Mouse (Mus musculus): ENCODE measurements around the gene Ybx2.

DNA sequence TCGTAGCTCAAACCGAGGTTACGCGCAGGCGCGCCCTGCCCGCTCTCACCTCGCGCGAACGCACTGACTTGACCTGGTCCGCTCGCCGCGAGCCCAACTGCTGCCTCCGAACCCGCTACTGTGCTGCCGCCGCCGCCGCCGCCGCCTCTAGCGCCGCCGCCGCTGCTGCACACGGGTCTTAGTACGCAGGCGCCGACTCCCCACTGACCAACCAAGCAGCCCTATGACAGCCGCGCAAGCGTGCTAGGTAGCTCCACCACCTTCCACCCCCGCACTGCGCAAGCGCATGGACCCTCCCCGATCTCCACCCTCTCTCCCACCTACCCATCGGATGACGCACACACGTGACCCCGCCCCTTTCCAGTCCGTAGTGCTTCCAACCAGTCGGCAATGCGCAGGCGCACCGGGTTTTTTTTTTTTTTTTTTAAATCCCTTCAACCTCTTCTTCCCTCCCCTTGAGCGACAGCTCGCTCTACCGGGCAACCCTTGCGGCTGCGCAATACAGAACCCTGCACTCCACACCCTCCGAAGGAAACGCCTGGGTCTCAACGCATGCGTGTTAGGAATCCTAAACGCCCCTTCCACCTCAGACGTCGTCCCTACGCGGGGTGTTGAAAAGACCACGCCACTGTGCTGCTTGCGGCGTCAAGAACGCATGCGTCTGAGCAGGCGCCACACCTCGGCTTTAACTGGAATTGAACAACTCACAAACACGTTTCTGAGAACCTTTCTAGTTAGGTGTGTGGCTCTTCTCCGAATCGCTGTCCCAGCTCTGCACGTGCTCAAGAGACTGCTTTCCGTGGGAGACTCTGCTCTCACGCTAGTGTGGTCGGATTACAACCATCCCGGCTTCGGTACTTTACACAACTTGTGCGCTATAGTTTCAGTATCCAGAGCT lies 14.2 kb upstream of the Ybx2 start, which contains the start of gene Eif5a:
- TF ChIP-seq CTCF (conservative IDR thresholded peaks at IDR 0.05 in 1 of 2, IDR thresholded peaks at IDR 0.05 in 1 of 2; ENCODE audit: low read depth in 2 of 2, low read length in 2 of 2), result peak; percentile 20 to 72; a peak in 3 of 4 replicates
- TF ChIP-seq HCFC1 (IDR thresholded peaks at IDR 0.05; ENCODE audit: low read depth, low read length), result peak; percentile 76
- peak; percentile 98 for TF ChIP-seq POLR2A (IDR thresholded peaks at IDR 0.05; ENCODE audit: low read depth, low read length)
- peak; percentile 99 for TF ChIP-seq MAX (IDR thresholded peaks at IDR 0.05; ENCODE audit: low read length)
- no peak for TF ChIP-seq ZC3H11A (IDR thresholded peaks at IDR 0.05; ENCODE audit: low read depth, low read length)
- no peak for TF ChIP-seq ZKSCAN1 (IDR thresholded peaks at IDR 0.05; ENCODE audit: borderline replicate concordance, low read depth, low read length)
- peak; percentile 80; the same call in 1 of the 2 replicates for TF ChIP-seq E2F4 (IDR thresholded peaks at IDR 0.05; ENCODE audit: insufficient replicate concordance, low read depth, low read length)

All from CH12.LX (cell line).